Mouse (Mus musculus) lung, postnatal 0 days (tissue): ENCODE data around the gene Pank4. TPM values are rescaled to one million over a fixed set of nuclear protein-coding genes. Genes with fewer than 3 reads are reported as not detected.

Source experiments
- ATAC-seq: fragments of 200-750 bp; cut with Nextera tagmentation; 2 replicates; pipeline ENCODE4 v1.8.0; 2017; ENCODE audit warnings: moderate library complexity
- DNase-seq: peaks from one replicate; pipeline ENCODE4 v3.0.0-alpha.2; 2016; ENCODE audit warnings: low spot score
- H3K27ac ChIP-seq: fragments of 300-500 bp; sonication (generic); 2 replicates; pipeline ENCODE4 v1.5.1; 2014; ENCODE audit warnings: antibody characterized with exemption, mild to moderate bottlenecking, low read length, mixed read lengths
- H3K27me3 ChIP-seq: fragments of 300-500 bp; sonication (generic); replicated peaks from 2 replicates; pipeline ENCODE4 v1.6.1; 2014; ENCODE audit warnings: low read length, mixed read lengths; ENCODE audit not compliant: insufficient read depth
- H3K36me3 ChIP-seq: fragments of 300-500 bp; sonication (generic); 2 replicates; pipeline ENCODE4 v1.6.1; 2014; ENCODE audit warnings: low read length, mixed read lengths; ENCODE audit not compliant: insufficient read depth
- H3K4me1 ChIP-seq: fragments of 300-500 bp; sonication (generic); 2 replicates; pipeline ENCODE4 v1.6.1; 2014; ENCODE audit warnings: antibody characterized with exemption, low read depth, low read length, mixed read lengths; ENCODE audit not compliant: insufficient read depth
- H3K4me2 ChIP-seq: fragments of 300-500 bp; sonication (generic); replicated peaks from 2 replicates; pipeline ENCODE4 v1.6.1; 2014; ENCODE audit warnings: low read depth, mild to moderate bottlenecking, low read length, moderate library complexity, mixed read lengths
- H3K4me3 ChIP-seq: fragments of 300-500 bp; sonication (generic); 2 replicates; pipeline ENCODE4 v1.5.1; 2014; ENCODE audit warnings: low read depth, low read length
- H3K9ac ChIP-seq: fragments of 300-500 bp; sonication (generic); replicated peaks from 2 replicates; pipeline ENCODE4 v1.6.1; 2014; ENCODE audit warnings: low read depth, mild to moderate bottlenecking
- H3K9me3 ChIP-seq: fragments of 300-500 bp; sonication (generic); 2 replicates; pipeline ENCODE4 v1.6.1; 2016; ENCODE audit warnings: low read length, mixed read lengths
- CTCF ChIP-seq: IDR thresholded peaks from 2 replicates; pipeline ENCODE4 v1.5.1; 2016; ENCODE audit warnings: antibody characterized with exemption, mild to moderate bottlenecking
- EP300 ChIP-seq: IDR thresholded peaks from 2 replicates; pipeline ENCODE4 v1.6.1; 2016; ENCODE audit warnings: antibody characterized with exemption, mild to moderate bottlenecking, control low read depth
- WGBS: fragments of 180-500 bp; shearing (Covaris S2); extraction: QIAGEN DNeasy Blood & Tissue Kit; methylation state at CpG from one replicate; pipeline ENCODE4 v1.1.7; 2014; 5-methylcytosine and 5-hydroxymethylcytosine counted together
- polyA plus RNA-seq: library from polyadenylated mRNA; unstranded; fragments of >200 nt; fragmentation: Nextera tagmentation; extraction: Ambion mirVana; gene quantifications from 2 replicates; pipeline ENCODE4 v1.2.1, GENCODE M21; 2015

Pank4 gene
- polyA plus RNA-seq, 1 experiment from 2014 or later, result 20.5 TPM

- Histone ChIP-seq H3K4me3 (no peak overlapping the region), H3K36me3 (no peaks in the 10 kb centered on the region), H3K4me2 (no peak overlapping the region), H3K9ac (no peak overlapping the region), H3K27ac (no peak overlapping the region), H3K4me1 (no peaks in the 10 kb centered on the region; the same call in 1 of the 2 replicates), H3K9me3 (no peaks in the 10 kb centered on the region), H3K27me3 (no peaks in the 10 kb centered on the region)
- no peak for TF ChIP-seq CTCF
- ATAC-seq, result no peak
- DNase-seq, result no peak
- 64% methylated on average over 3 of the region's 3 CpGs for WGBS
Observed at GRCm38 (mm10) chr4:155005278-155005677, 41.4 kb downstream of the Pank4 start.

- ATAC-seq (no peak), DNase-seq (no peak)
- H3K36me3 ChIP-seq, result no peaks in the 10 kb centered on the region
- H3K9ac ChIP-seq, result no peak overlapping the region
- no peak for TF ChIP-seq EP300
- no peaks in the 10 kb centered on the region for H3K27me3 ChIP-seq
- H3K4me2 ChIP-seq, result no peak overlapping the region
- H3K4me3 ChIP-seq, result no peak overlapping the region
- H3K27ac ChIP-seq, result no peak overlapping the region
- H3K9me3 ChIP-seq, result no peaks in the 10 kb centered on the region
- no peaks in the 10 kb centered on the region for H3K4me1 ChIP-seq
- WGBS, result 50% methylated on average over 10 of the region's 10 CpGs
Observed at GRCm38 (mm10) chr4:155006296-155006695, 42.4 kb downstream of the Pank4 start.

GRCm38 (mm10) chr4:155007641-155008040 is 43.7 kb downstream of the Pank4 start:
- 81% methylated on average over 3 of the region's 3 CpGs for WGBS
- Histone ChIP-seq H3K27me3 (no peaks in the 10 kb centered on the region), H3K4me2 (no peak overlapping the region), H3K4me3 (no peak overlapping the region), H3K36me3 (no peaks in the 10 kb centered on the region), H3K9ac (no peak overlapping the region), H3K27ac (no peak overlapping the region), H3K4me1 (no peaks in the 10 kb centered on the region), H3K9me3 (no peaks in the 10 kb centered on the region)
- TF ChIP-seq EP300 (no peak), CTCF (no peak)
- ATAC-seq (no peak), DNase-seq (no peak)

- no peak overlapping the region for H3K4me3 ChIP-seq
- DNase-seq (no peak), ATAC-seq (no peak)
- no peak overlapping the region for H3K9ac ChIP-seq
- no peaks in the 10 kb centered on the region for H3K4me1 ChIP-seq
- no peak overlapping the region for H3K4me2 ChIP-seq
- no peak for TF ChIP-seq CTCF
- TF ChIP-seq EP300, result no peak
- no peak overlapping the region for H3K27ac ChIP-seq
- no peaks in the 10 kb centered on the region for H3K27me3 ChIP-seq
- H3K9me3 ChIP-seq, result no peaks in the 10 kb centered on the region
- no peaks in the 10 kb centered on the region for H3K36me3 ChIP-seq
Observed at GRCm38 (mm10) chr4:155008075-155008474, 44.2 kb downstream of the Pank4 start.

GRCm38 (mm10) chr4:155009216-155009615 is 45.3 kb downstream of the Pank4 start:
- ATAC-seq (no peak), DNase-seq (no peak)
- no peaks in the 10 kb centered on the region for H3K4me1 ChIP-seq
- no peak overlapping the region for H3K4me3 ChIP-seq
- H3K27me3 ChIP-seq, result no peaks in the 10 kb centered on the region
- no peak overlapping the region for H3K27ac ChIP-seq
- H3K9me3 ChIP-seq, result no peaks in the 10 kb centered on the region
- 66% methylated on average over 3 of the region's 3 CpGs for WGBS
- no peaks in the 10 kb centered on the region for H3K36me3 ChIP-seq
- no peak for TF ChIP-seq EP300
- no peak for TF ChIP-seq CTCF
- no peak overlapping the region for H3K4me2 ChIP-seq
- no peak overlapping the region for H3K9ac ChIP-seq

GRCm38 (mm10) chr4:155010870-155011269 is 46.9 kb downstream of the Pank4 start:
- Histone ChIP-seq H3K4me3 (no peak overlapping the region), H3K4me2 (no peak overlapping the region), H3K27ac (no peak overlapping the region), H3K27me3 (no peaks in the 10 kb centered on the region), H3K36me3 (no peaks in the 10 kb centered on the region), H3K4me1 (no peaks in the 10 kb centered on the region), H3K9me3 (no peaks in the 10 kb centered on the region), H3K9ac (no peak overlapping the region)
- no peak for ATAC-seq
- TF ChIP-seq EP300, result no peak
- TF ChIP-seq CTCF, result no peak
- DNase-seq, result no peak
- WGBS, result 84% methylated on average over 5 of the region's 5 CpGs

- no peaks in the 10 kb centered on the region for H3K27me3 ChIP-seq
- no peak overlapping the region for H3K27ac ChIP-seq
- no peaks in the 10 kb centered on the region for H3K4me1 ChIP-seq
- H3K4me2 ChIP-seq, result no peak overlapping the region
- DNase-seq, result no peak
- no peak overlapping the region for H3K9ac ChIP-seq
- TF ChIP-seq EP300 (no peak), CTCF (no peak)
- 71% methylated on average over 8 of the region's 8 CpGs for WGBS
- ATAC-seq, result no peak
- H3K9me3 ChIP-seq, result no peaks in the 10 kb centered on the region
- H3K4me3 ChIP-seq, result no peak overlapping the region
- no peaks in the 10 kb centered on the region for H3K36me3 ChIP-seq
Observed at GRCm38 (mm10) chr4:155011312-155012025, 47.5 kb downstream of the Pank4 start.
